Mouse (Mus musculus) heart, postnatal 14 days (tissue): ENCODE data around the gene Gm11168. TPM values are rescaled to one million over a fixed set of nuclear protein-coding genes. Genes with fewer than 3 reads are reported as not detected.
"Not testable (repeated sequence)": the region's sequence is repeated elsewhere in the genome, so short reads cannot be mapped to it uniquely, and the experiment has no call there.

Source experiments
- DNase-seq, 2 experiments: peaks; one replicate each; pipeline ENCODE4 v3.0.0; 2021 to 2022
- intact Hi-C: fragments of 180-260 bp; cut with DNase I; formaldehyde crosslinking; loops from one replicate; pipeline ENCODE4 v1.15.1; 2025
- long read RNA-seq, 2 experiments: library from polyadenylated mRNA; stranded (forward); transcript quantifications; one replicate each; pipeline ENCODE4 v2.0.0; 2021
- total RNA-seq, 2 experiments: library from RNA; stranded (reverse); gene quantifications; 2 replicates each; pipeline ENCODE4 v1.2.3; 2021

Gm11168 gene
- total RNA-seq = not detected
- long read RNA-seq, experiment 1 = 0 reads
- long read RNA-seq, experiment 2 = 0 reads

GRCm38 (mm10) chr9:3002794-3003396, at the start of gene Gm11168:
Gm11168 (plus strand) TSS chr9:3003346.
- intact Hi-C loops, DNase-seq: not testable (repeated sequence)

GRCm38 (mm10) chr9:3000445-3000972, 2.6 kb upstream of the Gm11168 start, which contains the start of gene Gm10722:
Gm10722 (plus strand) TSS chr9:3000922.
- intact Hi-C loops = not testable (repeated sequence)
- DNase-seq = peak in 1 of 2 experiments; percentile 2

DNA sequence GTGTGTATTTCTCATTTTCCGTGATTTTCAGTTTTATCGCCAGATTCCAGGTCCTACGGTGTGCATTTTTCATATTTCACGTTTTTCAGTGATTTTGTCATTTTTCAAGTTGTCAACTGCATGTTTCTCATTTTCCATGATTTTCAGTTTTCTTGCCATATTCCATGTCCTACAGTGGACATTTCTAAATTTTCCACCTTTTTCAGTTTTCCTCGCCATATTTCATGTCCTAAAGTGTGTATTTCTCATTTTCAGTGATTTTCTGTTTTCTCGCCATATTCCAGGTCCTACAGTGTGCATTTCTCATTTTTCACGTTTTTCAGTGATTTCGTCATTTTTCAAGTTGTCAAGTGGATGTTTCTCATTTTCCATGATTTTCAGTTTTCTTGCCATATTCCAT, 2.1 kb upstream of the Gm11168 start:
- peak; percentile 1 to 6 for DNase-seq
- intact Hi-C loops = not testable (repeated sequence)

DNA sequence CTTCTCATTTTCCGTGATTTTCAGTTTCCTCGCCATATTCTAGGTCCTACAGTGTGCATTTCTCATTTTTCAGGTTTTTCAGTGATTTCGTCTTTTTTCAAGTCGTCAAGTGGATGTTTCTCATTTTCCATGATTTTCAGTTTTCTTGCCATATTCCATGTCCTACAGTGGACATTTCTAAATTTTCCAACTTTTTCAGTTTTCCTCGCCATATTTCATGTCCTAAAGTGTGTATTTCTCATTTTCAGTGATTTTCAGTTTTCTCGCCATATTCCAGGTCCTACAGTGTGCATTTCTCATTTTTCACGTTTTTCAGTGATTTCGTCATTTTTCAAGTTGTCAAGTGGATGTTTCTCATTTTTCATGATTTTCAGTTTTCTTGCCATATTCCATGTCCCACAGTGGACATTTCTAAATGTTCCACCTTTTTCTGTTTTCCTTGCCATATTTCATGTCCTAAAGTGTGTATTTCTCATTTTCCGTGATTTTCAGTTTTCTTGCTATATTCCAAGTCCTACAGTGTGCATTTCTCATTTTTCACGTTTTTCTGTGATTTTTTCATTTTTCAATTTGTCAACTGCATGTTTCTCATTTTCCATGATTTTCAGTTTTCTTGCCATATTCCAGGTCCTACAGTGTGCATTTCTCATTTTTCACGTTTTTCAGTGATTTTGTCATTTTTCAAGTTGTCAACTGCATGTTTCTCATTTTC, 1.0 kb upstream of the Gm11168 start:
- peak; percentile 89 to 98 for DNase-seq
- intact Hi-C loops = not testable (repeated sequence)

- intact Hi-C loops, DNase-seq: not testable (repeated sequence)
These were observed 3.0 kb downstream of the Gm11168 start for GRCm38 (mm10) chr9:3006179-3006578.

DNA sequence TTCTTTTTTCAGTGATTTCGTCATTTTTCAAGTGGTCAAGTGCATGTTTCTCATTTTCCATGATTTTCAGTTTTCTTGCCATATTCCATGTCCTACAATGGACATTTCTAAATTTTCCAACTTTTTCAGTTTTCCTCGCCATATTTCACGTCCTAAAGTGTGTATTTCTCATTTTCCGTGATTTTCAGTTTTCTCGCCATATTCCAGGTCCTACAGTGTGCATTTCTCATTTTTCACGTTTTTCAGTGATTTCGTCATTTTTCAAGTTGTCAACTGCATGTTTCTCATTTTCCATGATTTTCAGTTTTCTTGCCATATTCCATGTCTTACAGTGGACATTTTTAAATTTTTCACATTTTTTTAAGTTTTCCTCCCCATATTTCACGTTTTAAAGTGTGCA, 3.5 kb downstream of the Gm11168 start:
- peak; percentile 79 to 83 for DNase-seq
- intact Hi-C loops = not testable (repeated sequence)

GRCm38 (mm10) chr9:3007272-3007671, 4.1 kb downstream of the Gm11168 start:
- intact Hi-C loops = not testable (repeated sequence)

DNA sequence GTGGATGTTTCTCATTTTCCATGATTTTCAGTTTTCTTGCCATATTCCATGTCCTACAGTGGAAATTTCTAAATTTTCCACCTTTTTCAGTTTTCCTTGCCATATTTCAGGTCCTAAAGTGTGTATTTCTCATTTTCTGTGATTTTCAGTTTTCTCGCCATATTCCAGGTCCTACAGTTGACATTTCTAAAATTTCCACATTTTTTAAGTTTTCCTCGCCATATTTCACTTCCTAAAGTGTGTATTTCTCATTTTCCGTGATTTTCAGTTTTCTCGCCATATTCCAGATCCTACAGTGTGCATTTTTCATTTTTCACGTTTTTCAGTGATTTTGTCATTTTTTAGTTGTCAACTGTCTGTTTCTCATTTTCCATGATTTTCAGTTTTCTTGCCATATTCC, 6.2 kb downstream of the Gm11168 start:
- DNase-seq, intact Hi-C loops: not testable (repeated sequence)

More at GRCm38 (mm10) chr9:3007272-3007671, 4.1 kb downstream of the Gm11168 start:
- DNase-seq = not testable (repeated sequence)

DNA sequence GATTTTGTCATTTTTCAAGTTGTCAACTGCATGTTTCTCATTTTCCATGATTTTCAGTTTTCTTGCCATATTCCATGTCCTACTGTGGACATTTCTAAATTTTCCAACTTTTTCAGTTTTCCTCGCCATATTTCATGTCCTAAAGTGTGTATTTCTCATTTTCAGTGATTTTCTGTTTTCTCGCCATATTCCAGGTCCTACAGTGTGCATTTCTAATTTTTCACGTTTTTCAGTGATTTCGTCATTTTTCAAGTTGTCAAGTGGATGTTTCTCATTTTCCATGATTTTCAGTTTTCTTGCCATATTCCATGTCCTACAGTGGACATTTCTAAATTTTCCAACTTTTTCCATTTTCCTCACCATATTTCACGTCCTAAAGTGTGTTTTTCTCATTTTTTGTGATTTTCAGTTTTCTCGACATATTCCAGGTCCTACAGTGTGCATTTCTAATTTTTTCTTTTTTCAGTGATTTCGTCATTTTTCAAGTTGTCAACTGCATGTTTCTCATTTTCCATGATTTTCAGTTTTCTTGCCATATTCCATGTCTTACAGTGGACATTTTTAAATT, 9.0 kb downstream of the Gm11168 start:
- DNase-seq, intact Hi-C loops: not testable (repeated sequence)

GRCm38 (mm10) chr9:3012733-3013279, 9.7 kb downstream of the Gm11168 start, which contains the start of gene Gm10721:
Gm10721 (plus strand) TSS chr9:3013140.
- DNase-seq, intact Hi-C loops: not testable (repeated sequence)

DNA sequence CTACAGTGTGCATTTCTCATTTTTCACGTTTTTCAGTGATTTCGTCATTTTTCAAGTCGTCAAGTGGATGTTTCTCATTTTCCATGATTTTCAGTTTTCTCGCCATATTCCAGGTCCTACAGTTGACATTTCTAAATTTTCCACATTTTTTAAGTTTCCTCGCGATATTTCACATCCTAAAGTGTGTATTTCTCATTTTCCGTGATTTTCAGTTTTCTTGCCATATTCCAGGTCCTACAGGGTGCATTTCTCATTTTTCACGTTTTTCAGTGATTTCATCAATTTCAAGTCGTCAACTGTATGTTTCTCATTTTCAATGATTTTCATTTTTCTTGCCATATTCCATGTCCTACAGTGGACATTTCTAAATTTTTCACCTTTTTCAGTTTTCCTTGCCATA, 12.2 kb downstream of the Gm11168 start, which contains the start of gene Gm10720:
Gene Gm10720, plus strand, starts transcription at position 301 of the 400 bp plus-strand sequence.
- DNase-seq, intact Hi-C loops: not testable (repeated sequence)

GRCm38 (mm10) chr9:3015896-3016295, 12.8 kb downstream of the Gm11168 start:
- intact Hi-C loops, DNase-seq: not testable (repeated sequence)

- intact Hi-C loops, DNase-seq: not testable (repeated sequence)
These were observed 14.0 kb downstream of the Gm11168 start, which contains the start of gene Gm10719 for GRCm38 (mm10) chr9:3017108-3017507. Gm10719 (plus strand) TSS chr9:3017408.

DNA sequence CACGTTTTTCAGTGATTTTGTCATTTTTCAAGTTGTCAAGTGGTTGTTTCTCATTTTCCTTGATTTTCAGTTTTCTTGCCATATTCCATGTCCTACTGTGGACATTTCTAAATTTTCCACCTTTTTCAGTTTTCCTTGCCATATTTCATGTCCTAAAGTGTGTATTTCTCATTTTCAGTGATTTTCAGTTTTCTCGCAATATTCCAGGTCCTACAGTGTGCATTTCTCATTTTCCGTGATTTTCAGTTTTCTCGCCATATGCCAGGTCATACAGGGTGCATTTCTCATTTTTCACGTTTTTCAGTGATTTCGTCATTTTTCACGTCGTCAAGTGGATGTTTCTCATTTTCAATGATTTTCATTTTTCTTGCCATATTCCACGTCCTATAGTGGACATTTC, 15.8 kb downstream of the Gm11168 start:
- intact Hi-C loops, DNase-seq: not testable (repeated sequence)

DNA sequence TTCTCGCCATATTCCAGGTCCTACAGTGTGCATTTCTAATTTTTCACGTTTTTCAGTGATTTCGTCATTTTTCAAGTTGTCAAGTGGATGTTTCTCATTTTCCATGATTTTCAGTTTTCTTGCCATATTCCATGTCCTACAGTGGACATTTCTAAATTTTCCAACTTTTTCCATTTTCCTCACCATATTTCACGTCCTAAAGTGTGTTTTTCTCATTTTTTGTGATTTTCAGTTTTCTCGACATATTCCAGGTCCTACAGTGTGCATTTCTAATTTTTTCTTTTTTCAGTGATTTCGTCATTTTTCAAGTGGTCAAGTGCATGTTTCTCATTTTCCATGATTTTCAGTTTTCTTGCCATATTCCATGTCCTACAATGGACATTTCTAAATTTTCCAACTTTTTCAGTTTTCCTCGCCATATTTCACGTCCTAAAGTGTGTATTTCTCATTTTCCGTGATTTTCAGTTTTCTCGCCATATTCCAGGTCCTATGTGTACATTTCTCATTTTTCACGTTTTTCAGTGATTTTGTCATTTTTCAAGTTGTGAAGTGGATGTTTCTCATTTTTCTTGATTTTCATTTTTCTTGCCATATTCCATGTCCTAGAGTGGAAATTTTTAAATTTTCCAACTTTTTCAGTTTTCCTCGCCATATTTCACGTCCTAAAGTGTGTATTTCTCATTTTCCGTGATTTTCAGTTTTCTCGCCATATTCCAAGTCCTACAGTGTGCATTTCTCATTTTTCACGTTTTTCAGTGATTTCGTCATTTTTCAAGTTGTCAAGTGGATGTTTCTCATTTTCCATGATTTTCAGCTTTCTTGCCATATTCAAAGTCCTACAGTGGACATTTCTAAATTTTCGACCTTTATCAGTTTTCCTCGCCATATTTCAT, 16.9 kb downstream of the Gm11168 start:
- intact Hi-C loops = not testable (repeated sequence)
- DNase-seq = peak; percentile 22 to 59

- intact Hi-C loops = not testable (repeated sequence)
- peak; percentile 50 to 67 for DNase-seq
These were observed 19.3 kb downstream of the Gm11168 start for GRCm38 (mm10) chr9:3022316-3023008.

GRCm38 (mm10) chr9:3023312-3023984, 20.3 kb downstream of the Gm11168 start, which contains the start of gene Gm10718:
Gm10718 (plus strand) TSS chr9:3023547.
- intact Hi-C loops = not testable (repeated sequence)
- peak in 1 of 2 experiments; percentile 5 for DNase-seq
